Mouse (Mus musculus) heart, embryonic 15.5 days (tissue): ENCODE measurements around the gene Nutm1. TPM values are rescaled to one million over a fixed set of nuclear protein-coding genes. Genes with fewer than 3 reads are reported as not detected.

Source experiments
- ATAC-seq: fragments of 200-750 bp; cut with Nextera tagmentation; replicated peaks from 2 replicates; pipeline ENCODE4 v1.8.0; 2017; ENCODE audit warnings: low read depth, moderate TSS enrichment; ENCODE audit not compliant: insufficient number of reproducible peaks, insufficient read depth, low FRiP score
- H3K27ac ChIP-seq: fragments of 300-500 bp; sonication (generic); 2 replicates; pipeline ENCODE4 v1.5.1; 2015; ENCODE audit warnings: mild to moderate bottlenecking, inconsistent platforms
- H3K27me3 ChIP-seq: fragments of 300-500 bp; sonication (generic); 2 replicates; pipeline ENCODE4 v1.6.1; 2015; ENCODE audit warnings: inconsistent platforms
- H3K36me3 ChIP-seq: fragments of 300-500 bp; sonication (generic); 2 replicates; pipeline ENCODE4 v1.6.1; 2015; ENCODE audit warnings: mild to moderate bottlenecking, inconsistent platforms
- H3K4me1 ChIP-seq: fragments of 300-500 bp; sonication (generic); replicated peaks from 2 replicates; pipeline ENCODE4 v1.6.1; 2015; ENCODE audit warnings: inconsistent platforms
- H3K4me2 ChIP-seq: fragments of 300-500 bp; sonication (generic); 2 replicates; pipeline ENCODE4 v1.6.1; 2015; ENCODE audit warnings: inconsistent platforms, mild to moderate bottlenecking, moderate library complexity
- H3K4me3 ChIP-seq: fragments of 300-500 bp; sonication (generic); 2 replicates; pipeline ENCODE4 v1.5.1; 2015; ENCODE audit warnings: mild to moderate bottlenecking, inconsistent platforms
- H3K9ac ChIP-seq: fragments of 300-500 bp; sonication (generic); 2 replicates; pipeline ENCODE4 v1.6.1; 2015; ENCODE audit warnings: mild to moderate bottlenecking, inconsistent platforms
- H3K9me3 ChIP-seq: fragments of 300-500 bp; sonication (generic); replicated peaks from 2 replicates; pipeline ENCODE4 v1.6.1; 2016; ENCODE audit warnings: inconsistent platforms
- WGBS: fragments of 180-500 bp; shearing (Covaris S2); methylation state at CpG from one replicate; pipeline ENCODE4 v1.1.7; 2015; ENCODE audit warnings: mixed read lengths; 5-methylcytosine and 5-hydroxymethylcytosine counted together
- polyA plus RNA-seq: library from polyadenylated mRNA; unstranded; fragments of >200 nt; fragmentation: Nextera tagmentation; extraction: Ambion mirVana; gene quantifications from 2 replicates; pipeline ENCODE4 v1.2.1, GENCODE M21; 2015

The Nutm1 gene
- polyA plus RNA-seq, 1 experiment from 2014 or later, result not detected

DNA sequence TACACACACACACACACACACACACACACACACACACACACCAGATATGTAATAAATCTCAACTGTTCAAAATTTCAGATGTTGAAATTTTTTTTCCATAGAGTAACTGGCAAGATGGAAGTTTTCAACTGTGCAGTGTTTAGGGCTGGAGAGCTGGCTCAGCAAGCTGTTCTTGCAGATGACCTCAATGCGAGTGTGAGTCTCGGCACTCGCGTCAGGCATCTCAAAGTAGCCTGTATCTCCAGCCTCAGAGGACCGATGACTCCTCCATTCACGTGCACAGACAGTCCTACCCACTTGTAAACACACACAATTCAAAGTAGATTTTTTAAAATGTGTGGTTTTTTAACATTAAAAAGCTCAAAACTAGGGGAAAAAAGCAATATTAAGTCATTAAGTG lies 14.4 kb upstream of the Nutm1 start:
- WGBS, result 78% methylated on average over 6 of the region's 6 CpGs
- Histone ChIP-seq H3K4me2 (no peak overlapping the region), H3K4me3 (no peak overlapping the region), H3K27ac (no peak overlapping the region), H3K27me3 (no peaks in the 10 kb centered on the region), H3K36me3 (peaks cover 6% of the 10 kb centered on the region), H3K9ac (no peak overlapping the region), H3K9me3 (no peaks in the 10 kb centered on the region), H3K4me1 (peaks cover 12% of the 10 kb centered on the region)
- no peak for ATAC-seq

DNA sequence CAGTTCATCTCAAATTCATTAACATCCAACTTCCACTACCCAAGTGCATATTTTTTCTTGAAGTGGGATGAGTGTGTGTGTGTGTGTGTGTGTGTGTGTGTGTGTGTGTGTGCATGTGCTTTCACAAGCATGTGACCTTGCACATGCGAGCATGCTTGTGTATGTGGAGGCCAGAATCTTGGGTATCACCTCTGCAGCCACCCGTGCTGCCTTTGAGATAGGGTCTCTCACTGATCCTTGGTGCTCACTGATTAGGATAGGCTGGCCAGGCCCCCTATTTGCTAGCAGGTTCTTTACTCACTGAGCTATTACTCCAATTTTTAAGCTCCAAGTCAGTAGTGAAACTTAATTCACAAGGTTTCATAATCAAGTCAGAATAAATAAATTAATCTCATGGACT lies 13.8 kb upstream of the Nutm1 start:
- Histone ChIP-seq H3K9ac (no peak overlapping the region), H3K27ac (no peak overlapping the region), H3K27me3 (no peaks in the 10 kb centered on the region), H3K4me3 (no peak overlapping the region), H3K36me3 (peaks cover 6% of the 10 kb centered on the region), H3K9me3 (no peaks in the 10 kb centered on the region), H3K4me1 (peaks cover 14% of the 10 kb centered on the region), H3K4me2 (no peak overlapping the region)
- WGBS, result 76% methylated on average over 2 of the region's 2 CpGs
- ATAC-seq, result no peak

DNA sequence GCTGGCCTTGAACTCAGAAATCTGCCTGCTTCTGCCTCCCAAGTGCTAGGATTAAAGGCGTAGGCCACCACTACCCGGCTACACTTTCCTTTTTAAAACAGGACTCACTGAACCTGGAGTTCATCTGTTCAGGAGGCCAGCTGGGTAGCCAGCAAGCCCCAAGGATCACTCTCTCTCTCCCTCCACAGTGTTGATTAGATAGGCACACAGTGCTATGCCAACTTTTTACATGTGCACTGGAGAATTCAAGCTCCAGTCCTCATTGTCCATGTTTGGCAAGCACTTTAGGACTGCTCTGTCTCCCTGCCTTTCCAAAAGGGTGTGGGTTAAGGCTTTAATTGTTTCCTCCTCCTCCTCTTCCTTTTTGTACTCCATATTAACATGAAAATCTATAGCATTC lies 10.9 kb upstream of the Nutm1 start:
- Histone ChIP-seq H3K9me3 (no peaks in the 10 kb centered on the region), H3K4me3 (no peak overlapping the region), H3K27me3 (no peaks in the 10 kb centered on the region), H3K4me1 (peaks cover 19% of the 10 kb centered on the region), H3K36me3 (peaks cover 6% of the 10 kb centered on the region), H3K4me2 (peak overlapping the region; percentile 23; the same call in 1 of the 2 replicates), H3K27ac (peak overlapping the region; percentile 77), H3K9ac (no peak overlapping the region)
- no peak for ATAC-seq
- 49% methylated on average over 2 of the region's 2 CpGs for WGBS

DNA sequence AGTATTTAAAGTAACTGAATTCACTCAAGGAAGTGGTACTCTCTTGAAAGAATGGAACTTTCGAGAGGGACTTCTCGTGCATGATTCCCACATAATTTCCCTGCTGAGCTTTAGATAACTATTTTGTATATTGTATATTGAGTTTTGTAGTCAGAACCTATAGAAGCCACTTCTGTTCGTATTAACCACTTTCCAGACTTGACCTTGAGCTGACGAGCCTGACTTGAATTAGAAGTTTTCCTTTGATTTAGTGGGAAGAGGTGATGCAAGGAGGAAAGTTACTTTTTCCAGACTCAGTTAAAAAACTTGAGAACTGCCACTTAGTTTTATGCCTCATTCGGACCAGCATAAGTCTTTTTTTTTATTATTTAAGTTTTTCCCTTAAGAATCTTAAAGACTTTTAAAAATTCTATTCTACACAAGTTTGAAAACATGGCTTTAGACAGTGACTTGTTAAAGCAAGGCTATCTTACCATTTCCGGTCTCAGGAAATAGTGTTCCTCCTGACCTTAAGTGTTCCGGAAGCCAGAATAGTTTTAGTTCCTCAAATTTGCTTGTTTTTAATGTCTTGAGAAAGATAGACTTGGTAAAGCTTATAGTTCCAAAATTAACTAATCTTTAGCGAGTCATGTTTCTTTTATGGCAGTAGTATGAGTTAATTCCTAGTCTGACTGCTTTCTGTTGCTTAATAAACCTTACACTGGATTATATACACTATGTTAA lies 8.6 kb upstream of the Nutm1 start:
- peak overlapping the region; percentile 87; the same call in 1 of the 2 replicates for H3K9ac ChIP-seq
- peaks cover 25% of the 10 kb centered on the region for H3K4me1 ChIP-seq
- WGBS, result 48% methylated on average over 8 of the region's 8 CpGs
- peak overlapping the region; percentile 74 for H3K4me2 ChIP-seq
- no peaks in the 10 kb centered on the region; the same call in 1 of the 2 replicates for H3K36me3 ChIP-seq
- H3K9me3 ChIP-seq, result no peaks in the 10 kb centered on the region
- H3K27ac ChIP-seq, result peak overlapping the region; percentile 96; the same call in 1 of the 2 replicates
- peak overlapping the region; percentile 88 for H3K4me3 ChIP-seq
- H3K27me3 ChIP-seq, result no peaks in the 10 kb centered on the region
- no peak for ATAC-seq

DNA sequence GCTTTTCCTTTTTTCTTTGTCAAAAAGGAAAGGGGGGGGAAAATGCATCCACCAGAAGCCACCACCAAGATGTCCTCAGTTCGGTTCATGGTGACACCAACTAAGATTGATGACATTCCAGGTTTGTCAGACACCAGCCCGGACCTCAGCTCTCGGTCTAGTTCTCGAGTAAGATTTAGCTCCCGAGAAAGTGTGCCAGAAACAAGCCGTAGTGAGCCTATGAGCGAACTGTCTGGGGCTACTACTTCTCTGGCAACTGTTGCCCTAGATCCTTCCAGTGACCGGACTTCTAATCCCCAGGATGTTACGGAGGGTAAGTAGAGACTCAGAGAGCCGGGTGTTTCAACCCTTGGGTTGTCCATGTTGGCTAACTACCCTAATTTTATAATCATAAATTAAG lies 7.7 kb upstream of the Nutm1 start:
- no peaks in the 10 kb centered on the region for H3K27me3 ChIP-seq
- H3K9me3 ChIP-seq, result no peaks in the 10 kb centered on the region
- H3K4me1 ChIP-seq, result peaks cover 28% of the 10 kb centered on the region
- peak overlapping the region; percentile 87 for H3K9ac ChIP-seq
- H3K4me2 ChIP-seq, result peak overlapping the region; percentile 74
- no peaks in the 10 kb centered on the region for H3K36me3 ChIP-seq
- no peak for ATAC-seq
- H3K4me3 ChIP-seq, result peak overlapping the region; percentile 88
- 19% methylated on average over 10 of the region's 10 CpGs for WGBS
- peak overlapping the region; percentile 96 for H3K27ac ChIP-seq

DNA sequence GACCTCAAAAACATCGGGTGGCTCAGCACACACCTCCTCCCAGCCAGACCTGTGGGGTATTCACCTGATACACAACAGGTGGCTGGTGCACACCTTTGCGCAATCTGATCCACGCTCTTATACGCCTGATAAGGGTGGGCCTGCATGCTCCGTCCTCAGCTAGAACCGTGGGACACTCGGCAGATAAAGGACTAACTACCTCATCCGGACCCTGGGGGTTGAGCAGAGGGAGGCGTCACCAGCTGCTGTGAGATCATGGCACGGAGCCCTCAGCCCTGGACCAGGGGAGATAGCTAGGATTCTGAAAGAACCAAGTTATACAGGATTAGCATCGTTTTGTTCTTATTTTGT lies 7.1 kb upstream of the Nutm1 start, which contains the start of gene Gm21985:
Gene Gm21985, plus strand, starts transcription at position 73 of the 351 bp plus-strand sequence.
- Histone ChIP-seq H3K4me2 (peak within 1 kb of the TSS; percentile 74), H3K9ac (peak within 1 kb of the TSS; percentile 87), H3K27me3 (no peaks in the 10 kb centered on the region), H3K36me3 (no peaks in the 10 kb centered on the region), H3K9me3 (no peaks in the 10 kb centered on the region), H3K4me1 (peaks cover 28% of the 10 kb centered on the region), H3K27ac (peak within 1 kb of the TSS; percentile 96), H3K4me3 (peak within 1 kb of the TSS; percentile 88)
- peak; percentile 60 for ATAC-seq
- WGBS, result under 1% methylated on average over 11 of the region's 11 CpGs

DNA sequence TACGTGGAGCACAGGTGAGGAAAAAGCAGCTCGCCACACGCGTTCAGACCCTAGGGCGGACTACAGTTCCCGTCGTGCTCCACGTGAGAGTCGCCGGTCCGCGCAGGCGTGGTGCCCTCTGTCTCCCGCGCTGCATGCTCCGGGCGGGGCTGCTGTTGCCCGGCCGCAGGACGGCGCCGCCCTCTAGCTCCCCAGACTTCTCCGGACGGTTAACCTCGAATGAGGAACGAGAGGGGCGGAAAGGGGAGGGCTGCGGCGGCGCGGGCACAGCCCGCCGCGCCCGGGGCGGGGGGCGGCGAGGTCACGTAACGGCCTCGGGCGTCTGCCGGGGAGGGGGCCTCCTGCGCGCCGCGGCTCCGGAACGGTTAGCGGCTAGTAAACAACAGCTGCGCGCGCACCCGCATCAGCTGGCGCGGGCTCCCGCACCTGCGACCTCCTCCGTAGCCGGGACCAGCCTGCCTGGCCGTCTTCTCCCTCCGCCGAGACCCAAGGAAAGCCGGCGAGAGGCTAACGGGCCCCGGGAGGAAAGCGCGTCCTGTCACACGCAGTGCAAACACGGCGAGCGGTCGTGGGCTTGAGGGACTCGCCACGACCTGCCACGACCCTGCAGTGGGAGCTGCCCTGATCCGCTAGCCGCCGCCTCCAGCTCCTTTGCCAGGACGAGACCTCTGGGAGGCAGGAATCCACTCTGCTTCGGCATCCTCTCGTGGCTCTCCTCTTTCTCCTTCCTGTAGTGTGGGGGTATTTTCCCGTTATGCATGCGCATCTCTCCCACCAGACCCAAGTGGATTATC lies 6.6 kb upstream of the Nutm1 start, which contains the start of gene Slc12a6:
Gene Slc12a6, plus strand, starts transcription at position 378 of the 794 bp plus-strand sequence.
- H3K9ac ChIP-seq, result peak within 1 kb of the TSS; percentile 87
- H3K36me3 ChIP-seq, result no peaks in the 10 kb centered on the region
- H3K4me1 ChIP-seq, result peaks cover 28% of the 10 kb centered on the region
- no peaks in the 10 kb centered on the region for H3K27me3 ChIP-seq
- H3K4me2 ChIP-seq, result peak within 1 kb of the TSS; percentile 74
- ATAC-seq, result peak; percentile 92
- H3K4me3 ChIP-seq, result peak within 1 kb of the TSS; percentile 88
- peak within 1 kb of the TSS; percentile 96 for H3K27ac ChIP-seq
- WGBS, result under 1% methylated on average over 79 of the region's 85 CpGs
- H3K9me3 ChIP-seq, result no peaks in the 10 kb centered on the region

DNA sequence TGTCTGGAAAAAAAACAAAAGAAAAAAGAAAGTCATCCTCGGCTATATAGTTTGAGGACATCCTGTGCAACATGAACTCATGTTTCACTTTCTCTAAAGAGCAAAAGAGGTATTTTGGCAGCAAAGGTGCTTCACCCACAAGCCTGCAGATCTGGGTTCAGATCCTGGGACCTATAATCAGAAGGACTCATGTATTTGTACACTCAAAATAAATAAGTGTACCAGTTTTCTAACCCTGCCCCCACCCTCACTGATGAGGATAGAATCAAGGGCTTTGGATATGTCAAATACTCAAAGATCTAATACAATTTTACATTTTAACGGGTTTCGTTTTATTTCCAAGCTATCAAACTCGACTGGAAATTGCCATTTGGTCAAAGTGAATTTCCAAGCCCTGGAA lies 5.3 kb upstream of the Nutm1 start:
- H3K4me3 ChIP-seq, result no peak overlapping the region

DNA sequence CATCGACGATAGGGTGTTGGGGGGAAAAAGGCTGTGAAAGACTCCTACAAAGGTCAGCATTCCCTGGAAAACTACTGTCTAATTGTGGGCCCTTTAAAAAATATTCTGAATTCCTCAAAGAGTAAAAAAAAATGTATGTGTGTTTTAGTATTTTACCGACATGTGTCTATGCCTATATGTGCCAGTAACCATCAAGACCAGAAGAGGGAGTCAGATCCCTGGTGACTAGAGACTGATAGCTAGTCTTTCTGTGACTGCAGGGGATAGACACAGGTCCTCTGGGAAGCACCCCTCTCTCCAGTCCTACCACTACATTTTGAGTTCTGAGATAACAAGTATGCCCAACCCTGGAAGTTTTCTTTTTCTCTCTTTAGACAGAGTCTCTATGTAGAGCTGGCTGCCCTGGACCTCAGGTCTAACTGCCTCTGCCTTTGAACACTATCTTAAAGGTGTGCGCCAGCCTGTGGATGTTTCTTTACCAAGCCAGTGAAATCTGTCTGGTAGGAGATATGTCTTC lies 3.7 kb upstream of the Nutm1 start:
- H3K27ac ChIP-seq, result no peak overlapping the region
- peak overlapping the region; percentile 80 for H3K4me2 ChIP-seq
- no peak for ATAC-seq

More for the DNA sequence above, 5.3 kb upstream of the Nutm1 start:
- no peak overlapping the region for H3K4me2 ChIP-seq
- ATAC-seq, result no peak
- no peak overlapping the region for H3K9ac ChIP-seq
- H3K27ac ChIP-seq, result no peak overlapping the region
- H3K4me1 ChIP-seq, result peaks cover 22% of the 10 kb centered on the region
- no peaks in the 10 kb centered on the region for H3K9me3 ChIP-seq
- WGBS, result 70% methylated on average over 4 of the region's 4 CpGs
- no peaks in the 10 kb centered on the region for H3K27me3 ChIP-seq
- no peaks in the 10 kb centered on the region for H3K36me3 ChIP-seq

DNA sequence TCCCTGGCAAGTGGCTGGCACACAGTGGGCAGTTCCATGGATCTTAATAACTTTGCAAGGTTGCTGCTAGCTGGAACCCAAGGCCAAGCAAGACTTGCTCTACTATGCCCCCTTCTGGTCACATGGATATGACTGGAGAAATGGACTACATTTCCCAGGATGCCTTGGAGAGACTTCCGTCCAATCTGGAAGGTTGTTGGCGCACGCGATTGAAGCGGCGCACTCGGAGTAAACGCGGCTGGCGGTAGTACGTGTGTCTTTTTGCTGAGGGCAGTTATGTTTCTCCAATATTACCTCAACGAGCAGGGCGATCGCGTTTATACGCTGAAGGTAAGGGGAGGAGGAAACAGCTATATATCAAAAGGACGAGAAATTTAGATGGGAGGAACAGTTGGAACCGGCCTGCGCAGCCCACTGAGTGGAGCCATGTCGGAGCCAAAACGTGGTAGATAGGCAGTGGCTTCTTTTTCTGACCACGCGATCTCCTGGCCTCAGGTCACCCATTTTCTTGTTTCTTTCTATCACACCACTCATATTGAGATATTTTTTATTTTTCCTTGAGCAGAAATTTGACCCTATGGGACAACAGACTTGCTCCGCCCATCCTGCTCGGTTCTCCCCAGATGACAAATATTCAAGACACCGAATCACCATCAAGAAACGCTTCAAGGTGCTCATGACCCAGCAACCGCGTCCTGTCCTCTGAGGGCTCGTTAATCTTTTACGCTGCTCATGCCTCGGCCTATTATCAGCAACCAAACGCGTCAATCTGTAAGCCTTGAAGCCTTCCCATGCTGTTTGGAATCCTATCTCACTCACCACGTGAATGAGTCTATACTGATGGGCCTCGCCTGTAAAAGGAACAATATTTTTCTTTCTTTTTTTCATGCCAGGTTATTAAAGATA lies 2.9 kb upstream of the Nutm1 start, which contains the start of gene Nop10:
Gene Nop10, plus strand, starts transcription at position 179 of the 906 bp plus-strand sequence.
- H3K4me3 ChIP-seq, result peak within 1 kb of the TSS; percentile 81
- H3K36me3 ChIP-seq, result no peaks in the 10 kb centered on the region
- peak within 1 kb of the TSS; percentile 77 for H3K27ac ChIP-seq
- peak within 1 kb of the TSS; percentile 69 for H3K9ac ChIP-seq
- ATAC-seq, result peak; percentile 44; the same call in 1 of the 2 replicates
- H3K9me3 ChIP-seq, result no peaks in the 10 kb centered on the region
- H3K27me3 ChIP-seq, result no peaks in the 10 kb centered on the region
- WGBS, result under 1% methylated on average over 36 of the region's 36 CpGs
- peaks cover 12% of the 10 kb centered on the region for H3K4me1 ChIP-seq
- H3K4me2 ChIP-seq, result peak within 1 kb of the TSS; percentile 80

More for the DNA sequence above, 3.7 kb upstream of the Nutm1 start:
- no peaks in the 10 kb centered on the region for H3K9me3 ChIP-seq
- H3K4me3 ChIP-seq, result peak overlapping the region; percentile 81
- H3K9ac ChIP-seq, result peak overlapping the region; percentile 69
- no peaks in the 10 kb centered on the region for H3K27me3 ChIP-seq
- peaks cover 14% of the 10 kb centered on the region for H3K4me1 ChIP-seq
- 30% methylated on average over 4 of the region's 4 CpGs for WGBS
- no peaks in the 10 kb centered on the region for H3K36me3 ChIP-seq
